Mouse (Mus musculus) liver, embryonic 16.5 days (tissue): Measurements from ENCODE around the gene Dennd6a. TPM values are rescaled to one million over a fixed set of nuclear protein-coding genes. Genes with fewer than 3 reads are reported as not detected.

ENCODE experiments used
- ATAC-seq: fragments of 200-750 bp; cut with Nextera tagmentation; 2 replicates; pipeline ENCODE4 v1.8.0; 2017; ENCODE audit warnings: low read depth, mild to moderate bottlenecking, moderate number of reproducible peaks, moderate library complexity
- H3K27ac ChIP-seq: fragments of 300-500 bp; sonication (generic); 2 replicates; pipeline ENCODE4 v1.5.1; 2014; ENCODE audit warnings: mild to moderate bottlenecking, low read length
- H3K27me3 ChIP-seq: fragments of 300-500 bp; sonication (generic); 2 replicates; pipeline ENCODE4 v1.6.1; 2014; ENCODE audit warnings: low read depth, low read length, mixed read lengths; ENCODE audit not compliant: control insufficient read depth, insufficient read depth
- H3K36me3 ChIP-seq: fragments of 300-500 bp; sonication (generic); 2 replicates; pipeline ENCODE4 v1.6.1; 2014; ENCODE audit warnings: mild to moderate bottlenecking; ENCODE audit not compliant: control insufficient read depth, insufficient read depth
- H3K4me1 ChIP-seq: fragments of 300-500 bp; sonication (generic); 2 replicates; pipeline ENCODE4 v1.6.1; 2014; ENCODE audit warnings: low read depth, low read length, mixed read lengths; ENCODE audit not compliant: control insufficient read depth
- H3K4me2 ChIP-seq: fragments of 300-500 bp; sonication (generic); 2 replicates; pipeline ENCODE4 v1.6.1; 2014; ENCODE audit warnings: low read depth, low read length, mixed read lengths
- H3K4me3 ChIP-seq: fragments of 300-500 bp; sonication (generic); 2 replicates; pipeline ENCODE4 v1.5.1; 2014; ENCODE audit warnings: low read depth, mild to moderate bottlenecking, low read length
- H3K9ac ChIP-seq: fragments of 300-500 bp; sonication (generic); 2 replicates; pipeline ENCODE4 v1.6.1; 2014; ENCODE audit warnings: low read depth, low read length
- H3K9me3 ChIP-seq: fragments of 300-500 bp; sonication (generic); replicated peaks from 2 replicates; pipeline ENCODE4 v1.6.1; 2016; ENCODE audit warnings: low read length; ENCODE audit not compliant: control insufficient read depth
- WGBS: fragments of 180-500 bp; shearing (Covaris S2); extraction: QIAGEN DNeasy Blood & Tissue Kit; methylation state at CpG from one replicate; pipeline ENCODE4 v1.1.7; 2014; ENCODE audit not compliant: insufficient replicate concordance; 5-methylcytosine and 5-hydroxymethylcytosine counted together
- polyA plus RNA-seq: library from polyadenylated mRNA; unstranded; fragments of >200 nt; fragmentation: Nextera tagmentation; extraction: Ambion mirVana; gene quantifications from 2 replicates; pipeline ENCODE4 v1.2.1, GENCODE M21; 2015

Dennd6a gene
- polyA plus RNA-seq, 1 experiment from 2014 or later = 9.2 TPM

GRCm38 (mm10) chr14:26587116-26587515, 13.5 kb downstream of the Dennd6a start:
- Histone ChIP-seq H3K27me3 (no peaks in the 10 kb centered on the region), H3K9me3 (no peaks in the 10 kb centered on the region), H3K4me3 (no peak overlapping the region), H3K9ac (0 out of 2 replicates have a peak overlapping the region, but pooled peaks have one; percentile 0), H3K27ac (peak overlapping the region; percentile 56), H3K4me2 (no peak overlapping the region; the same call in 1 of the 2 replicates), H3K36me3 (0 out of 2 replicates have a peak, but pooled peaks cover under 1% of the 10 kb centered on the region), H3K4me1 (peaks cover 20% of the 10 kb centered on the region)
- peak; percentile 69 for ATAC-seq

DNA sequence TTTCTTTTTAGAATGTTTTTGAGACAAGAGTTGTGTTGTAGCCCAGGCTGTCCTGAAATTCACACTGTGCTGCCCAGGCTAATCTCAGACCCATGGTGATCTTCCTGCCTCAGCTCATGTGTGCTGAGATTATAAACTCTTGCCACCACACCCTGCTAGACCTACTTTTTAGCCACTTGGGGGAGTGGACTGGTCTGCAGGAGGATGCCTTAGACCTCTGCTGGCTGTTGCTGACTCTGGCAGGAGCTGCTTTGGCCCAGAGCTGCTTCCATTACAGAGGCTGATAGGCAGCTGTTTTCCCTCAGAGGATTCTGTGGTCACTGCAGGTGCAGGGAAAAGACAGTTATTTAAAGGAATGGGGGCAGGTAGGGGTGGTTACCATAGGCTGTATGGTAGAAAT, 17.7 kb downstream of the Dennd6a start:
- H3K4me2 ChIP-seq = no peak overlapping the region
- H3K36me3 ChIP-seq = no peaks in the 10 kb centered on the region
- no peak overlapping the region for H3K9ac ChIP-seq
- no peaks in the 10 kb centered on the region for H3K9me3 ChIP-seq
- H3K27ac ChIP-seq = no peak overlapping the region
- no peaks in the 10 kb centered on the region for H3K27me3 ChIP-seq
- ATAC-seq = no peak; the same call in 1 of the 2 replicates
- H3K4me3 ChIP-seq = no peak overlapping the region
- peaks cover 33% of the 10 kb centered on the region for H3K4me1 ChIP-seq

DNA sequence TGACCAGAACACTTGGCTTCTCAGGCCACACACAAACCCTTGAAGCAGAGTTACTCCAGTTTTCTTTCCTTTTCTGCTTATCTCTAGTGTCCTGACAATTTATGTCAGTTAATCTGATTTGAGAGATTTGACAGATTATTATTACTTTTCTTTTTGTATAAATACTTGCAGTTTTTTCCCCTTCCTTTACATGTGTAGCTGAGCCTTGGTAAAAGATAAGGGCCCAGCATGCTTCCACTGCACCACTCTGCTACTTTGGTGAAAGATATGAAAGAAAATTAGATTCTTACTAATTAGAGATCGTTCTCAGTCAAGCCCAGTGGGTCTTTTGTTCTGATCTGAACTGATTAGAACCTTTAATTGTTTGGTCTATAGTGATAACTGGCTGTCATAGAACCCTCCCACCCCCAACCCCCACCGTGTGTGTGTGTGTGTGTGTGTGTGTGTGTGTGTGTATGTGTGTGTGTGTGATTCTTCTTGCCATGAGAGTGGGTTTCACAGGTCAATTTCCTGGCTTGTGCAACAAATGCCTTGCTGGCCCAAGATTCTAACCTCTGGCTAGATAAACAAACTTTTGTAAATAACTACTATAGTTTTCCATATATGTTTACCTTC, 19.7 kb downstream of the Dennd6a start:
- peaks cover 26% of the 10 kb centered on the region for H3K4me1 ChIP-seq
- no peaks in the 10 kb centered on the region for H3K9me3 ChIP-seq
- no peaks in the 10 kb centered on the region for H3K27me3 ChIP-seq
- no peak overlapping the region for H3K4me2 ChIP-seq
- no peak overlapping the region for H3K9ac ChIP-seq
- peak; percentile 40 for ATAC-seq
- peak overlapping the region; percentile 71 for H3K27ac ChIP-seq
- H3K36me3 ChIP-seq = peaks cover 6% of the 10 kb centered on the region
- no peak overlapping the region for H3K4me3 ChIP-seq
- WGBS = 35% methylated on average over 2 of the region's 2 CpGs

DNA sequence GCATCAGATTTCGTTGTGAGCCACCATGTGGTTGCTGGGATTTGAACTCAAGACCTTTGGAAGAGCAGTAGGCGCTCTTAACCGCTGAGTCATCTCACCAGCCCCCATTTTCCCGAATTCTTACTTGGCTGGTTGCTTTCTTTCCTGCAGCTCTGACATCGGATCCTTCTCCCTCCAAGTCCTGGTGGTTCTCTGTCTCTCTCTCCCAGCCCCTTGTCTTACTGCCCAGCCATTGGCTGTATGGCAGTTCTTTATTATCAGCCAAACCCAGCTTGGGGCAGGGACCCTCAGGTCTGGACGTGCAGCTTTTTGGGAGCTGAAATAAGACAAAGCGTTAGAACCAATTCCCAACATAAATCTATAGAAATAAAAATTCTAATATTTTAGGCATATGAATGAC, 21.5 kb downstream of the Dennd6a start:
- 35% methylated on average over 7 of the region's 7 CpGs for WGBS
- H3K27me3 ChIP-seq = no peaks in the 10 kb centered on the region
- peak; percentile 78 for ATAC-seq
- no peak overlapping the region for H3K9ac ChIP-seq
- H3K4me1 ChIP-seq = peaks cover 26% of the 10 kb centered on the region
- H3K27ac ChIP-seq = peak overlapping the region; percentile 78
- peaks cover 8% of the 10 kb centered on the region for H3K36me3 ChIP-seq
- no peak overlapping the region for H3K4me3 ChIP-seq
- H3K4me2 ChIP-seq = peak overlapping the region; percentile 44; the same call in 1 of the 2 replicates
- H3K9me3 ChIP-seq = no peaks in the 10 kb centered on the region

GRCm38 (mm10) chr14:26595695-26596365, 22.2 kb downstream of the Dennd6a start:
- Histone ChIP-seq H3K36me3 (peaks cover 8% of the 10 kb centered on the region), H3K27me3 (no peaks in the 10 kb centered on the region), H3K4me1 (peaks cover 26% of the 10 kb centered on the region), H3K27ac (peak overlapping the region; percentile 59), H3K4me3 (no peak overlapping the region), H3K9me3 (no peaks in the 10 kb centered on the region), H3K9ac (no peak overlapping the region), H3K4me2 (peak overlapping the region; percentile 28)
- 18% methylated on average over 5 of the region's 5 CpGs for WGBS
- ATAC-seq = peak; percentile 73

DNA sequence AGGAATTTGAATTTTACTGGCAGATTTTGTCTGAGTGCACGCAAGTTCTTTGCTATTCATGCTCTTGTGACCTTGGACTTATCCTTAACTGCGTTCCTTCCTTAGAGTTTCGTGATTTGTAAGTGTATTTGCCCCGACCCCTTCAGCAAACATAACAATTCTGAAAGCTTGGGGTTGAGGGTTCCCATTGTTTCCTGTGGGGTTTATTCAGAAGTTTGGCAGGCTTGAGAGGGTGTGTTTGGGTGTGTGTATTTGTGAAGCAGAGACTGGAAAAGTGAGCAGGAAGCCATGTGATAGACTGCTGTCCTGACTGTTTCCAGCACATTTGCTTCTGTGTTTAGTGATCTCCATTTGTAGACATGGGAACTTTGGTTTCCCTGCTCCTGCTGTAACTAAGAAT, 31.7 kb downstream of the Dennd6a start:
- peaks cover 20% of the 10 kb centered on the region for H3K36me3 ChIP-seq
- H3K4me3 ChIP-seq = no peak overlapping the region
- no peaks in the 10 kb centered on the region for H3K9me3 ChIP-seq
- no peak overlapping the region for H3K27ac ChIP-seq
- H3K4me1 ChIP-seq = no peaks in the 10 kb centered on the region
- H3K9ac ChIP-seq = no peak overlapping the region
- no peak for ATAC-seq
- WGBS = 69% methylated on average over 4 of the region's 4 CpGs
- no peaks in the 10 kb centered on the region for H3K27me3 ChIP-seq
- H3K4me2 ChIP-seq = no peak overlapping the region

GRCm38 (mm10) chr14:26609674-26610073, 36.0 kb downstream of the Dennd6a start:
- Histone ChIP-seq H3K27ac (no peak overlapping the region), H3K36me3 (peaks cover 24% of the 10 kb centered on the region), H3K4me2 (no peak overlapping the region), H3K4me3 (no peak overlapping the region), H3K9me3 (no peaks in the 10 kb centered on the region), H3K4me1 (no peaks in the 10 kb centered on the region), H3K27me3 (no peaks in the 10 kb centered on the region), H3K9ac (no peak overlapping the region)
- 59% methylated on average over 1 of the region's 1 CpGs for WGBS
- ATAC-seq = no peak

GRCm38 (mm10) chr14:26610689-26611088, 37.0 kb downstream of the Dennd6a start:
- H3K9me3 ChIP-seq = no peaks in the 10 kb centered on the region
- no peak for ATAC-seq
- H3K27ac ChIP-seq = no peak overlapping the region
- H3K9ac ChIP-seq = no peak overlapping the region
- H3K4me3 ChIP-seq = no peak overlapping the region
- H3K27me3 ChIP-seq = no peaks in the 10 kb centered on the region
- H3K4me2 ChIP-seq = no peak overlapping the region
- H3K4me1 ChIP-seq = no peaks in the 10 kb centered on the region
- WGBS = 48% methylated on average over 4 of the region's 4 CpGs
- peaks cover 21% of the 10 kb centered on the region for H3K36me3 ChIP-seq

DNA sequence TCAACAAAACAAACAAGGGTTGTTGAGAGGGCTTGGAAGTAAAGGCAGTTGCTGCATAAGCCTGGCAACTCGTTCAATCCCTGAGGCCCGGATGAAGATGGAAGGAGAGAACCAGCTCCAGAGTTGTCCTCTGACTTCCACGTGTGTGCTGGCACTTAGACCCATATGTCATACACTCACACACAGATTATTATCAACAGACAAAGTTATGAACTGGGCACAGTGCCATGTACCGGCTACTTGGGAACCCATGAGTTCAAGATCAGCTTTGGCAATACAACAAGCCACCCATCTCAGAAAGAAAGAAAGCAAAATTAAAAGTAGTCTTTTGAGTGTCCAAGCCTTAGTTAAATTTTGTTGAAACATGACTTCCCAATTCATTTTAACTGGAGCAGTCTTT, 51.6 kb downstream of the Dennd6a start:
- no peak overlapping the region for H3K4me3 ChIP-seq
- H3K27me3 ChIP-seq = no peaks in the 10 kb centered on the region
- no peaks in the 10 kb centered on the region for H3K9me3 ChIP-seq
- peaks cover 29% of the 10 kb centered on the region for H3K36me3 ChIP-seq
- H3K4me2 ChIP-seq = no peak overlapping the region
- ATAC-seq = no peak
- no peak overlapping the region for H3K27ac ChIP-seq
- H3K4me1 ChIP-seq = no peaks in the 10 kb centered on the region
- WGBS = 71% methylated on average over 4 of the region's 4 CpGs
- no peak overlapping the region for H3K9ac ChIP-seq
